Mouse (Mus musculus): Measurements from ENCODE around the gene Irf8.
A peak's percentile ranks its signal among the peaks of the same experiment; 100 is the strongest.

The Irf8 gene

GRCm38 (mm10) chr8:120739526-120739925, 3.4 kb downstream of the Irf8 start:
- peak; percentile 80; the same call in 1 of the 2 replicates for TF ChIP-seq GATA4 (IDR thresholded peaks at IDR 0.05; ENCODE audit: insufficient replicate concordance, low read length)

- no peak for TF ChIP-seq GATA4 (IDR thresholded peaks at IDR 0.05; ENCODE audit: insufficient replicate concordance, low read length)
Measured at GRCm38 (mm10) chr8:120740579-120740978, 4.4 kb downstream of the Irf8 start.

- no peak for TF ChIP-seq GATA4 (IDR thresholded peaks at IDR 0.05; ENCODE audit: insufficient replicate concordance, low read length)
Measured at GRCm38 (mm10) chr8:120741001-120741400, 4.8 kb downstream of the Irf8 start.

DNA sequence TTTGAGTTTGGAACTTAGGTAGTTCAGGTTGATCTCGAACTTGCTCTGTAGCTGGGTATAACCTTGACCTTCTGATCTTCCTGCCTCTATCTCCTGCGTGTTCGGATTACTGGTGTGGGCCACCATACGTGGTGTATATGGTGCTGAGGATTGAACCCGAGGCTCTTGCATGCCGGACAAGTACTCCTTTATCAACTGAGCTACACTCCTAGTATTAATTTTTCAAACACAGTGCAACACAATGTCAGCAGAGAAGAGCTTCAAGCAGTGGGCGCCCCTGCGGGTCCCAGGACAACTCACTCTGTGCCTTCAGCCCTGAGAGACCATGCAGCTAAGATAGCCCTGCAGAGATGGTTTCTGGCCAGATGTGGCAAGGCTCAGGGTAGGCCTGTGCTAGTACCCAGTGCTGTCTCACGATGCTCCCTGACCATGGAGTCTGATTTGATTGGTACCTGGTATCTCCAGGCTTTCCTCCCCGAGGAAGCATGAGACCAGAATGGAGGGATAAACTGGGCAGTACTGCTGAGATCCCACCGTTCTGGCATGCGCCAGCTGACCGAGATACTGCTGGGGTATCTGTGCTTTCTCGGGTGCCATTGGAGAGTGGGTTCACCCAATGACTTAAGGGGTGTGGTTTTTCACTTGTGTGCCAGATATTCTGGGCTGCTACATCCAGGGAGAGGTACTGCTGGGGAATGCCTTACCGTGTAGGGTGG, 5.8 kb downstream of the Irf8 start:
- TF ChIP-seq GATA4 (IDR thresholded peaks at IDR 0.05; ENCODE audit: insufficient replicate concordance, low read length), result no peak

GRCm38 (mm10) chr8:120743149-120743897, 7.2 kb downstream of the Irf8 start:
- no peak for TF ChIP-seq GATA4 (IDR thresholded peaks at IDR 0.05; ENCODE audit: insufficient replicate concordance, low read length)

DNA sequence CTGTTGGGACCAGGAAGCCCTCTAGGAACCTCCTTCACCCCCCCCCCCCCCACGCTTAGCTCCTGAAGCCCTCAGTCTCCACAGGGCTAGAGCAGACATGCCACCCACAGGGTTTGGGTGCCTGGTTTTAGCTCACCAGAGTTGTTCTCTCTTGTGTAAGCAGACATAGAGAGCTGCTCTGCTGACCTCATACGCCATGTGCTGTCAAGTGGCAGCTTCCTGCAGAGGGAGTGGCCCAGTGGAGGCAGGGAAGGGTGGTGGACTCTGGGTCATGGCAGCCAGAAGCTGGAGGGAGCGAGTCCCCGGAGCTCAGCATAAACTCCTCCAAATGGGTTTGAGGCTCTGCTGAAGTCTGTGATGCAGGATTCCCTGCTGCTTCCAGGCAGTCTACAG, 7.7 kb downstream of the Irf8 start:
- TF ChIP-seq GATA4 (IDR thresholded peaks at IDR 0.05; ENCODE audit: insufficient replicate concordance, low read length), result no peak

DNA sequence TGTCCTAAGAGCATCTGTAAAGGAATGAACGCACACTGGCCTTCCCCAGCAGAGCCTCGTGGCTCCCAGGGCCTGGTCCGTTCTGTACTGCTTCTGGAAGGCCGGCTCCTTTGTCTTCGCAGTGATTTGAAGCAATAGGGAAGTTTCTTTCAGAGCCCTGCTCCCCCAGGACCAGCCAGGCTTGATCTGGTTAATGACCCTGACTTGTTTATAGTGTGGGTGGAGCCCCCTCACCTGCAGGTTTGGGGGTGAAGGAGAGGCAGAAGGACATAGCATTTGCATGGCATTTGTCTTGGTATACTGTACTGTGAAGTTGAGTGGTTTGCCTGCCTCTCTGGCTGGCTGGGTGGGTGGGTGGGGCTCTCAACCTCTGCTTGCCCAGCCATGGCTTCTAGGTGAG, 8.3 kb downstream of the Irf8 start:
- no peak for TF ChIP-seq GATA4 (IDR thresholded peaks at IDR 0.05; ENCODE audit: insufficient replicate concordance, low read length)

GRCm38 (mm10) chr8:120745226-120745625, 9.1 kb downstream of the Irf8 start:
- TF ChIP-seq GATA4 (IDR thresholded peaks at IDR 0.05; ENCODE audit: insufficient replicate concordance, low read length), result no peak

GRCm38 (mm10) chr8:120746007-120746701, 10.0 kb downstream of the Irf8 start:
- TF ChIP-seq GATA4 (IDR thresholded peaks at IDR 0.05; ENCODE audit: insufficient replicate concordance, low read length), result no peak

DNA sequence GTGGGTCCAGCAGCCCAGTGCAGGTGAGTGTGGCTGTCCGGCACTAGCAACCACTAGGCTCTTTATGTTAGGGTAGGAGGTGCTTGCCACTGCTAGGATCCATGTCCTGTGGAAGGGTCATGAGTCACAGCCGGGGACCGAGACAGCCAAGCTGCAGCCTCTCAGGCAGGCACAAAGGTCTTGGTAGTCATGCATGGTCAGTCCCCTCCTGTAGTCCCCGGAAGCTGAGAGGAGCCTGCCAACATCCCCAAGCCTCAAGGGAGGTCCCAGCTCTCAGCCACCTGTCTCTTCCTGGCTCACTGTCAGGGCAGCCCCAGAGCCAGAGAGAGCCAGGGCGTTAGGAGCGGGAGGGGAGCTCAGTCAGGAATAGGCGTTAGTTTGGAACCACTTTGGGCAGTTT, 11.1 kb downstream of the Irf8 start:
- TF ChIP-seq GATA4 (IDR thresholded peaks at IDR 0.05; ENCODE audit: insufficient replicate concordance, low read length), result no peak

- no peak for TF ChIP-seq GATA4 (IDR thresholded peaks at IDR 0.05; ENCODE audit: insufficient replicate concordance, low read length)
Measured at GRCm38 (mm10) chr8:120750616-120751015, 14.5 kb downstream of the Irf8 start.

DNA sequence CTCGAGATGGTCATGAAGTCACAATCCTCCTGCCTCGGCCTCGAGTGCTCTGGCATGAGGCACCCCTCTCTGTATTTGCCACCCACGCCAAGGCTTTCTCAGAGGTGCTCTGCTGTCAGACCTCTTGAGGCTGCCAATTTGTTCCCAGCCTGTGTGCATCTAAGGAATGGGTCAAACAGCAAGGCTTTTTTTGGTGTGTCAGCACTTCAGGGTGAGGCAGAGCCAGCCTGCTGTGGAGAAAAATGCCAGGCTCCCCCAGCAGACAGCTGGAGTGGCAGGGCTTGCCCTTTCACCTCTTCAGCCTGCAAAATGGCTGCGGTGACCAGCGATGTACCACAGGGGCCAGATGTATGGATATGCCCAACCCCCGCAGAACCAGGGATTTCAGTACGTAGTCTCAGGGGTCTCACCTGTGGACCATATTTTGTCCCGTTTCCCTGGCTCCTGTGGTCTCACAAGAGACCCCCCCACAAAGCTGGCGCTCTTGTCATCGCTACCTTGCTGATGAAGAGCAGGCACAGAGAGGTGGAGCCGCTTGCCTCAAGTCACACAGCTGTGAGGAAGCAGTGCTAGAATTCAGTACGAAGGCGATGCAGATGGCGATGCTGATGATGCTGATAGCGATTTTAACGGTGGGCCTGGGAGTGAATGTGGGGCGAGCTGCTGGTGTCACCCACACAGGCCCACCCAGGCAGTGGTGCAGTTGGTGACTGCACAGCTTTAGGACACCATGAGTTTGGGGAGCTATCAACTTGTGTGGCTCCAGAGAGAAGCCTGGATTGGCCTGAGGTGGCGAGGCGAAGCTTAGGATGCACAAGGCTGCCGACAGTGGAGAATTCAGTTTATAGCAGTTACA, 15.3 kb downstream of the Irf8 start:
- no peak for TF ChIP-seq GATA4 (IDR thresholded peaks at IDR 0.05; ENCODE audit: insufficient replicate concordance, low read length)

DNA sequence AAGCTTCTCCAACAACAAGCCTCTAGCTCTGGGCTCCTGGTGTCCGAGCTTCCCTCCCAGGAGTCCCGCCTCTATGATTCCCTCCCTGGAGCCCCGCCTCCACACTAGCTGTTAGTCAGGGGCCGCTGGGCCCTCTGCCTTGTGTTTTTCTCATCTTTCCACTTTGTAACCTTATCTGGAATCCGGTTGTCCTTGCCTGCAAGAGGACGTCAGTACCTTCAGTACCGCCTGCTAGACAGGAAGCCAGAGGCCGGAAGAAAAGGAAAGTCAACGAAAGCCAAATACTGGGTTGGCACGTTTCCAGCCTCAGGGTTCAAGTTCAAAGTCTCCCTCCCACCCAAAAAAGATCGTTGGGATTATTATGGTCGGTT, 15.9 kb downstream of the Irf8 start:
- peak; percentile 90 for TF ChIP-seq GATA4 (IDR thresholded peaks at IDR 0.05; ENCODE audit: insufficient replicate concordance, low read length)

DNA sequence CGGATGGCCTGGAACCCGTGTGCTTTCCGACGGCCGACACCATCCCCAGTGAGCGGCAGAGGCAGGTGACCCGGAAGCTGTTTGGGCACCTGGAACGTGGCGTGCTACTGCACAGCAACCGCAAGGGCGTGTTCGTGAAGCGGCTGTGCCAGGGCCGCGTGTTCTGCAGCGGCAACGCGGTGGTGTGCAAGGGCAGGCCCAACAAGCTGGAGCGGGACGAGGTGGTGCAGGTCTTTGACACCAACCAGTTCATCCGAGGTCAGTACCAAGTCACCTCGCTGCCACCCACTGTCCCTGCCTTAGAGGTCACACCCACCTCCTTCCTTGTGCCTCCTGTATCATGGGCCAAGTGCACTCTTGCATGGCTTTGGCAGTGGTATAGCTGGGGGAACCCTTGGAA, 17.3 kb downstream of the Irf8 start:
- no peak for TF ChIP-seq GATA4 (IDR thresholded peaks at IDR 0.05; ENCODE audit: insufficient replicate concordance, low read length)

Data from liver, adult (tissue).